Mouse (Mus musculus) Patski (cell line): ENCODE results near the gene Bckdhb. TPM values are rescaled to one million over a fixed set of nuclear protein-coding genes. Genes with fewer than 3 reads are reported as not detected.
A peak's percentile ranks its signal among the peaks of the same experiment; 100 is the strongest.

Source experiments
- ATAC-seq: fragments of 100-300 bp; one replicate; pipeline ENCODE4 v1.8.0; 2021
- CTCF ChIA-PET: fragments of 350-600 bp; sonication (Branson Sonifier 250); formaldehyde crosslinking; loops from one replicate; lab custom pipeline; 2022; ENCODE audit warnings: inconsistent platforms; lab: Charles Lee
- POLR2A ChIA-PET: fragments of 350-600 bp; sonication (Branson Sonifier 250); formaldehyde crosslinking; loops from one replicate; lab custom pipeline; 2022; ENCODE audit warnings: antibody characterized with exemption, inconsistent platforms; lab: Charles Lee
- DNase-seq: peaks from one replicate; pipeline ENCODE4 v3.0.0-alpha.2; 2011; ENCODE audit warnings: low read depth, low spot score
- H3K27me3 ChIP-seq: fragments of 371-371 bp; one replicate; pipeline ENCODE4 v1.5.1; 2021
- CTCF ChIP-seq: fragments of 100-300 bp; IDR thresholded peaks from one replicate; pipeline ENCODE4 v1.5.1; 2021
- in situ Hi-C: fragments of 300-500 bp; cut with MboI; formaldehyde crosslinking; loops from 3 replicates; pipeline ENCODE4 v1.11.1; 2018; ENCODE audit warnings: low pct_unique_long_range_greater_than_20kb, mixed read lengths
- polyA plus RNA-seq: library from polyadenylated mRNA; unstranded; gene quantifications from one replicate; pipeline ENCODE4 v1.2.3, GENCODE M21; 2021

Bckdhb gene
- polyA plus RNA-seq, 1 experiment from 2014 or later, result 35.8 TPM

- in situ Hi-C loops, result no loop called here
- POLR2A ChIA-PET, result no interaction called here
- CTCF ChIA-PET, result no interaction called here
- ATAC-seq, result no peak
- no peaks in the 10 kb centered on the region for H3K27me3 ChIP-seq
- no peak for TF ChIP-seq CTCF
- no peak for DNase-seq
Measured at GRCm38 (mm10) chr9:84096484-84097015, 171.6 kb downstream of the Bckdhb start.

DNA sequence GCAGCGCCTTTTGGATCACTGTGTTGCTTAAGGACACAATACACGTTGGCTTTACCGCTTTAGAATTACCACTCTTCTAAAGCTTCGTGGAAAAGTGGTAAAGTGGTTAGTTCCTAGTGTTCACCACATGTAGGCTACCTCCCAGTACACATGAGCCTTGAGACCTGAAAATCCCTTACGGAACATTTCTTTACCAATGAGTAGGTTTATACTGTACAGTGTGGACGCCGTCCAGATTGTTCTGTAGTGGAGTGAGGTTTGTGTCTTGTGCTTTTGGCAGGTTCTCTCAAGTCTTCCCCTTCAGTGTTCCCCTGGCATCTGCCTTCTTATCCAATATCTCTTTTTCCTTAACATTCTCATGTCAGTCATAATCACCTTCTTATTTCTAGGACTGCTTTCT lies 178.4 kb downstream of the Bckdhb start:
- DNase-seq, result no peak
- CTCF ChIA-PET, result no interaction called here

GRCm38 (mm10) chr9:84106438-84106837 lies 181.5 kb downstream of the Bckdhb start:
- ATAC-seq (no peak), DNase-seq (no peak)
- ChIA-PET POLR2A (interaction anchor here (0.8 kb wide), 1 partner anchor 13 kb away, joined by 3 read pairs; no protein-coding TSS in a partner anchor), CTCF (no interaction called here)
- no peak for TF ChIP-seq CTCF
- in situ Hi-C loops, result no loop called here
- H3K27me3 ChIP-seq, result no peaks in the 10 kb centered on the region

More for the DNA sequence above, 178.4 kb downstream of the Bckdhb start:
- ATAC-seq, result no peak
- in situ Hi-C loops, result no loop called here
- no peaks in the 10 kb centered on the region for H3K27me3 ChIP-seq
- POLR2A ChIA-PET, result no interaction called here
- no peak for TF ChIP-seq CTCF

GRCm38 (mm10) chr9:84107045-84107813 lies 182.3 kb downstream of the Bckdhb start:
- DNase-seq, result no peak
- POLR2A ChIA-PET, result interaction anchor here (0.8 kb wide), 1 partner anchor 14 kb away, joined by 3 read pairs; no protein-coding TSS in a partner anchor
- TF ChIP-seq CTCF, result no peak
- CTCF ChIA-PET, result no interaction called here
- in situ Hi-C loops, result no loop called here
- no peak for ATAC-seq
- no peaks in the 10 kb centered on the region for H3K27me3 ChIP-seq

GRCm38 (mm10) chr9:84108534-84108933 lies 183.6 kb downstream of the Bckdhb start:
- ATAC-seq (no peak), DNase-seq (no peak)
- ChIA-PET POLR2A (no interaction called here), CTCF (no interaction called here)
- no peak for TF ChIP-seq CTCF
- H3K27me3 ChIP-seq, result no peaks in the 10 kb centered on the region
- in situ Hi-C loops, result no loop called here

DNA sequence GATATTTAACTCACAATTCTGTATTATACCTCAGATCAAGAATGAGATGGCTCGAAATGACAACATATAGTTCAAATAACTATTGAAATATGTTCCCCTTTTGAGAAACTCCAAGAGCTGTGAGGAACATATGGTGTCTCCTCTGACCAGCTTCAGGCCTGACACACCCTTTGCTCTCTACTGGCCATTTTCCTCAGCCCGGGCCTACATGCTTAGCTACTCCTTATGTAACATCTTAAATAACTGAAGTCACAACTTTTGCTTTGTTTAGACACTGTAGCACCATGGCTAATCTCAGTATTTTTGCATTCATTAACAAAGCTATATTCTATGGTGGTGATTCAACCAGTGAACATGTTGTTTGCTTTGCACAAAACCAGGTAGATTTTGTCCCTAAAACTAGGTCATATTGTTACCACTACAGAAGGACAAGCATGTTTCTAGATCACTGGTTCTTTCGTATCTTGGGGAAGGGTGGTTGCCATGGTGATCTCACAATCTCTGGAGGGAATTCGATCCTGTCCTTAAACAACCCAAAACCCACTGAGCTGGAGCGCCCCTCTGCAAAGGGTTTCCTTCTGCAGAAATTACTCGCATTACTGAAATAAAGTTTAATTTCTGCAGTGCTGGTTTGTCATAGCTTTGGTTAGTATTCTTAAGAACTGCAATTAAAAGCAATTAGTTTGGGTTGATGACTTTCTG lies 185.0 kb downstream of the Bckdhb start:
- no peaks in the 10 kb centered on the region for H3K27me3 ChIP-seq
- ATAC-seq (no peak), DNase-seq (no peak)
- TF ChIP-seq CTCF, result no peak
- in situ Hi-C loops, result no loop called here
- CTCF ChIA-PET, result interaction anchor here (1.2 to 1.3 kb wide), 3 partner anchors 9 to 81 kb away, joined by 3 to 4 read pairs (median 4); no protein-coding TSS in a partner anchor
- POLR2A ChIA-PET, result no interaction called here

DNA sequence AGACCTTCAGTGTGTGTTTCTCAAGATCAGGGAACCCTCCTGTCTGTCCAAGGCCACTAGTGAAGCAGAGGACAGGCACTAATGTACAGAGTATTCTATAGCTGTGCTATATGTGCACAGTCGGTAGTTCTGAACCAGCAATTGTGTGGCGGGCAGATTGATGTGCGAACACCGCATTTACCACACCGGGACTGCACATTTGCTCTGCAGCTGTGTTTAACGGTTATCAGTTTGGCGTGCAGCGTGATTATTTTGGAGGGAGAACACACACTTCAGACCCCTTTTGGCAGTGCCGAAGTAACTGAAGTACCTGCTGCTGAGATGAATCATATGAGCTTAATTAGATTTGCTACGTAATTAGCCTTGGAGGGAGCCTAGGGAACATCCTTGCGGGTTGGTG lies 185.7 kb downstream of the Bckdhb start:
- H3K27me3 ChIP-seq, result no peaks in the 10 kb centered on the region
- peak; percentile 31 for ATAC-seq
- in situ Hi-C loops, result no loop called here
- ChIA-PET CTCF (interaction anchor here (0.8 to 1.3 kb wide), 3 partner anchors 9 to 81 kb away, joined by 3 to 4 read pairs (median 3); no protein-coding TSS in a partner anchor), POLR2A (no interaction called here)
- no peak for TF ChIP-seq CTCF
- no peak for DNase-seq

GRCm38 (mm10) chr9:84112319-84112718 lies 187.4 kb downstream of the Bckdhb start:
- ATAC-seq (no peak), DNase-seq (no peak)
- H3K27me3 ChIP-seq, result no peaks in the 10 kb centered on the region
- TF ChIP-seq CTCF, result no peak
- in situ Hi-C loops, result no loop called here
- ChIA-PET CTCF (no interaction called here), POLR2A (no interaction called here)

- no peaks in the 10 kb centered on the region for H3K27me3 ChIP-seq
- ATAC-seq (no peak), DNase-seq (no peak)
- TF ChIP-seq CTCF, result no peak
- in situ Hi-C loops, result no loop called here
- CTCF ChIA-PET, result interaction anchor here (1.2 kb wide), 1 partner anchor 12 kb away, joined by 3 read pairs; no protein-coding TSS in a partner anchor
- POLR2A ChIA-PET, result no interaction called here
Measured at GRCm38 (mm10) chr9:84112842-84113568, 188.1 kb downstream of the Bckdhb start.

DNA sequence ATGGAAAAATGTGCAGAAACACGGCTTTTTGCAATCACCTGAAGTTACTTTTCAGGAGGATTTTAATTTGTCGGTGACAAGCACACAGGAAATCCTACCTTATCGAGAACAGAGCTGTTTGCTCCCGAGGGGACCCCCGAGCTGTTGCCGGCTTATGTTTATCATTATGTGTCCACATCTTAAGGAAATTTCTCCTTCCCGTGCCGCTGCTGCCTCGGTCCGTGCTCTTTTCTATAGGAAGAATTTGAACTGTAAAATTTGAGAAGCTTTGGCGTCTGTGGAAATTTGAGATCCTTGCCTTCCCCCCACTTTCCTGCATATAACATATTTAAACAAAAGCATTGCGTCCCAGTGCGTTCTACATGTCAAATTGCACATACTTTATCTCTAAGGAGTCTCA lies 189.3 kb downstream of the Bckdhb start:
- DNase-seq (no peak), ATAC-seq (no peak)
- TF ChIP-seq CTCF, result no peak
- ChIA-PET CTCF (interaction anchor here (1.2 kb wide), 1 partner anchor 13 kb away, joined by 3 read pairs; no protein-coding TSS in a partner anchor), POLR2A (no interaction called here)
- in situ Hi-C loops, result no loop called here
- no peaks in the 10 kb centered on the region for H3K27me3 ChIP-seq
